Mouse (Mus musculus) CH12.LX (cell line): ENCODE measurements around the gene Socs7.
A peak's percentile ranks its signal among the peaks of the same experiment; 100 is the strongest.

ENCODE experiments used
- CTCF ChIP-seq, 2 experiments: IDR thresholded peaks in 1 of 2; conservative IDR thresholded peaks in 1 of 2; 2 replicates each; pipeline ENCODE4 v1.5.1; 2011 to 2012; ENCODE audit warnings: low read depth in 2 of 2, low read length in 2 of 2, improper control_type of control experiment in 1 of 2, inconsistent platforms in 1 of 2, mild to moderate bottlenecking in 1 of 2, moderate library complexity in 1 of 2
- EP300 ChIP-seq: IDR thresholded peaks from 2 replicates; pipeline ENCODE4 v1.6.1; 2011; ENCODE audit warnings: low read length, improper control_type of control experiment
- MAX ChIP-seq: IDR thresholded peaks from 2 replicates; pipeline ENCODE4 v1.6.1; 2011; ENCODE audit warnings: low read length, improper control_type of control experiment
- MAZ ChIP-seq: IDR thresholded peaks from 2 replicates; pipeline ENCODE4 v1.6.1; 2012; ENCODE audit warnings: low read depth, mild to moderate bottlenecking, inconsistent platforms, low read length, improper control_type of control experiment, moderate library complexity
- NELFE ChIP-seq: IDR thresholded peaks from 2 replicates; pipeline ENCODE4 v1.6.1; 2011; ENCODE audit warnings: low read depth, low read length, improper control_type of control experiment
- POLR2A ChIP-seq: IDR thresholded peaks from 2 replicates; pipeline ENCODE4 v1.6.1; 2011; ENCODE audit warnings: low read depth, mild to moderate bottlenecking, improper control_type of control experiment, low read length
- ZKSCAN1 ChIP-seq: IDR thresholded peaks from 2 replicates; pipeline ENCODE4 v1.6.1; 2012; ENCODE audit warnings: low read depth, inconsistent platforms, low read length, improper control_type of control experiment, borderline replicate concordance
- ZMIZ1 ChIP-seq: IDR thresholded peaks from 2 replicates; pipeline ENCODE4 v1.6.1; 2012; ENCODE audit warnings: low read depth, mild to moderate bottlenecking, inconsistent platforms, low read length, improper control_type of control experiment

DNA sequence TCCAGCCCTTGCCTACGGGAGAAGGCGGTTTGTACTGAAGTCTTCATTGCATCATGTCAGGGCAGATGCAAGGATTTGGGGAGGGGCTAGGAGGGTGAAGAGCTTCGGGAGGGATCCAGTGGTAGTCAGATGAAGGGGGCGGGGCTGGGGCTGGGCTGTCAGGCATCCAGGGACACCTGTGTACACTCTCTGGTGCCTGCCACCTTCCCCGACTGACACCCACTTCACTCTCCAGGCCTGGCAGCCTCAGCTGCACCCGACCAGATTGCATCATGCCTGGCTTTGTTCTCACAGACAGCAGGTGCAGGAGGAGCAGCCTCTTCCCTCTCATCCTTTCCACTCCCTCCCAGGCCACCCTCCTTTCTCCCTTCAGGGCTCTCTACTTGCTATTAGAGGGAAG is 38.7 kb downstream of the Socs7 start:
- TF ChIP-seq POLR2A (0 out of 2 replicates have a peak, but pooled peaks have one; percentile 36), NELFE (no peak), MAX (no peak; the same call in 1 of the 2 replicates), ZKSCAN1 (no peak), CTCF (conservative IDR thresholded peaks at IDR 0.05 in 1 of 2, IDR thresholded peaks at IDR 0.05 in 1 of 2; ENCODE audit: low read depth in 2 of 2, low read length in 2 of 2) (no peak), EP300 (peak; percentile 27; the same call in 1 of the 2 replicates), MAZ (0 out of 2 replicates have a peak, but pooled peaks have one; percentile 53), ZMIZ1 (no peak)
